Mouse (Mus musculus): ENCODE results near the gene H2-Ob. TPM values are rescaled to one million over a fixed set of nuclear protein-coding genes. Genes with fewer than 3 reads are reported as not detected.

Gene H2-Ob
- total RNA-seq, 4 experiments from 2014 or later: 0.69 to 3.3 (median 1.8) TPM; not detected in 1

Other genes starting within 250 kb of the H2-Ob start
- 100 to 1,000 TPM in 1 of 4 experiments, 10 to 100 TPM in 3; 29.6 to 138 (median 63.9) TPM for gene H2-K1, start 238.6 kb upstream of the H2-Ob start, total RNA-seq (2022)
- gene Ring1, start 214.2 kb upstream of the H2-Ob start, total RNA-seq (2022): 10 to 100 TPM; 34.8 to 44.1 (median 42.7) TPM
- gene H2-Ke6, start 210.8 kb upstream of the H2-Ob start, total RNA-seq (2022): 10 to 100 TPM; 57.9 to 62.2 (median 58.3) TPM
- gene Slc39a7, start 207.2 kb upstream of the H2-Ob start, total RNA-seq (2022): 100 to 1,000 TPM in 1 of 4 experiments, 10 to 100 TPM in 3; 77.1 to 106 (median 92.6) TPM
- 10 to 100 TPM; 70.8 to 85.4 (median 78.0) TPM for gene Rxrb, start 207.1 kb upstream of the H2-Ob start, total RNA-seq (2022)
- gene Col11a2, start 199.5 kb upstream of the H2-Ob start, total RNA-seq (2022): 10 to 100 TPM; 22.6 to 30.2 (median 27.5) TPM
- gene H2-Oa, start 146.6 kb upstream of the H2-Ob start, total RNA-seq (2022): 1 to 10 TPM in 2 of 4 experiments, not detected in 2; 2.6 to 3.6 TPM
- 10 to 100 TPM; 31.5 to 37.7 (median 34.2) TPM for gene H2-DMa, start 119.4 kb upstream of the H2-Ob start, total RNA-seq (2022)
- gene Brd2, start 116.3 kb upstream of the H2-Ob start, total RNA-seq (2022): 100 to 1,000 TPM; 190 to 204 (median 197) TPM
- gene H2-DMb2, start 95.6 kb upstream of the H2-Ob start, total RNA-seq (2022): 1 to 10 TPM in 2 of 4 experiments, under 1 TPM in 2; 0.51 to 3.5 (median 2.1) TPM
- gene H2-DMb1, start 85.8 kb upstream of the H2-Ob start, total RNA-seq (2022): 1 to 10 TPM; 3.4 to 9.7 (median 6.0) TPM
- gene Tap1, start 51.4 kb upstream of the H2-Ob start, total RNA-seq (2022): 10 to 100 TPM in 1 of 4 experiments, 1 to 10 TPM in 3; 2.5 to 10.6 (median 5.8) TPM
- gene Psmb9, start 51.1 kb upstream of the H2-Ob start, total RNA-seq (2022): 1 to 10 TPM; 3.9 to 9.0 (median 5.8) TPM
- gene Psmb8, start 41.2 kb upstream of the H2-Ob start, total RNA-seq (2022): 10 to 100 TPM in 2 of 4 experiments, 1 to 10 TPM in 2; 3.8 to 18.8 (median 10.0) TPM
- gene Tap2, start 35.4 kb upstream of the H2-Ob start, total RNA-seq (2022): 10 to 100 TPM; 12.3 to 18.1 (median 15.9) TPM
- gene H2-Ab1, start 18.8 kb downstream of the H2-Ob start, total RNA-seq (2022): 10 to 100 TPM in 2 of 4 experiments, 1 to 10 TPM in 2; 1.1 to 31.1 (median 11.6) TPM
- 10 to 100 TPM in 2 of 4 experiments, 1 to 10 TPM in 1, under 1 TPM in 1; 0.70 to 29.8 (median 13.8) TPM for gene H2-Aa, start 48.9 kb downstream of the H2-Ob start, total RNA-seq (2022)
- gene H2-Eb1, start 67.0 kb downstream of the H2-Ob start, total RNA-seq (2022): 10 to 100 TPM in 2 of 4 experiments, 1 to 10 TPM in 2; 1.9 to 25.1 (median 10.1) TPM
- gene H2-Eb2, start 86.8 kb downstream of the H2-Ob start, total RNA-seq (2022): not detected
- gene Btnl2, start 115.9 kb downstream of the H2-Ob start, total RNA-seq (2022): 1 to 10 TPM in 1 of 4 experiments, under 1 TPM in 3; 0.47 to 1.0 (median 0.73) TPM
- not detected for gene Btnl1, start 138.2 kb downstream of the H2-Ob start, total RNA-seq (2022)
- 1 to 10 TPM; 3.5 to 6.1 (median 4.5) TPM for gene BC051142, start 159.9 kb downstream of the H2-Ob start, total RNA-seq (2022)
- not detected for gene Btnl4, start 238.4 kb downstream of the H2-Ob start, total RNA-seq (2022)